Mouse (Mus musculus): ENCODE data around the gene Olfr896-ps1.

The Olfr896-ps1 gene

DNA sequence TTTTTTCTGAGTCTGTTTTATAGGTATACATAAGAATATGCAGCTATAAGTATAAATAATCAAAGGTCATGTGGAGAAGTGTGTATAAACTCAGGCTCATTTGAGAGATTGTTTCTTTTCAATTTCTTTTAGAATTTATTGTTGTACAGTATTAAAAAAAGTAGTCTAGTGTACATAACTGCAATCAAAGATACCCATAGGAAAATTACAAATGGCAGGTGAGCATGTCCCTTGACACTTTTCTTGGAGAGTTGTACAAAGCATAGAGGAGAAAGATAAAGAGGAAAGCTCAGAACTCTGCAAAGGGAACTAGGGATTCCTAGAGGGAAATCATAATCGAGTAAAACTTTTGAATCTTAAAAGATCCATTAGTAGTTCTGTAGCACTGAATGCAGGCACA lies at the start of gene Olfr896-ps1:
Gene Olfr896-ps1, plus strand, starts transcription at position 301 of the 400 bp plus-strand sequence.
- DNase-seq (ENCODE audit: low read depth, low spot score), result no peak

GRCm38 (mm10) chr9:38252474-38252873 lies 38.4 kb upstream of the Olfr896-ps1 start, which contains the start of gene Olfr143:
Gene Olfr143 (plus strand): TSS chr9:38252774.
- DNase-seq (ENCODE audit: low read depth, low spot score), result no peak

GRCm38 (mm10) chr9:38267551-38267950 lies 23.4 kb upstream of the Olfr896-ps1 start, which contains the start of gene Olfr895:
Gene Olfr895 (plus strand): TSS chr9:38267851.
- no peak for DNase-seq (ENCODE audit: low read depth, low spot score)

- no peak for DNase-seq (ENCODE audit: low read depth, low spot score)
These were observed 37.9 kb downstream of the Olfr896-ps1 start, which contains the start of gene Olfr25 for GRCm38 (mm10) chr9:38328760-38329159. Gene Olfr25 (plus strand): TSS chr9:38329060.

Measured in embryo, embryonic 11.5 days (tissue).